Mouse (Mus musculus) forebrain, embryonic 15.5 days (tissue): ENCODE data around the gene Timp1. TPM values are rescaled to one million over a fixed set of nuclear protein-coding genes. Genes with fewer than 3 reads are reported as not detected.

ENCODE experiments used
- ATAC-seq: fragments of 200-750 bp; cut with Nextera tagmentation; replicated peaks from 2 replicates; pipeline ENCODE4 v1.8.0; 2017; ENCODE audit warnings: mild to moderate bottlenecking, moderate TSS enrichment, moderate library complexity
- H3K27ac ChIP-seq: fragments of 300-500 bp; sonication (generic); replicated peaks from 2 replicates; pipeline ENCODE4 v1.5.1; 2015; ENCODE audit warnings: mild to moderate bottlenecking, inconsistent platforms
- H3K27me3 ChIP-seq: fragments of 300-500 bp; sonication (generic); 2 replicates; pipeline ENCODE4 v1.6.1; 2015; ENCODE audit warnings: inconsistent platforms
- H3K36me3 ChIP-seq: fragments of 300-500 bp; sonication (generic); 2 replicates; pipeline ENCODE4 v1.6.1; 2015; ENCODE audit warnings: mild to moderate bottlenecking, inconsistent platforms
- H3K4me1 ChIP-seq: fragments of 300-500 bp; sonication (generic); 2 replicates; pipeline ENCODE4 v1.6.1; 2015; ENCODE audit warnings: inconsistent platforms
- H3K4me2 ChIP-seq: fragments of 300-500 bp; sonication (generic); replicated peaks from 2 replicates; pipeline ENCODE4 v1.6.1; 2015; ENCODE audit warnings: mild to moderate bottlenecking, inconsistent platforms
- H3K4me3 ChIP-seq: fragments of 300-500 bp; sonication (generic); 2 replicates; pipeline ENCODE4 v1.5.1; 2015; ENCODE audit warnings: mild to moderate bottlenecking, inconsistent platforms
- H3K9ac ChIP-seq: fragments of 300-500 bp; sonication (generic); replicated peaks from 2 replicates; pipeline ENCODE4 v1.6.1; 2015; ENCODE audit warnings: mild to moderate bottlenecking, inconsistent platforms
- H3K9me3 ChIP-seq: fragments of 300-500 bp; sonication (generic); 2 replicates; pipeline ENCODE4 v1.6.1; 2016; ENCODE audit warnings: inconsistent platforms
- WGBS: fragments of 180-500 bp; shearing (Covaris S2); methylation state at CpG from one replicate; pipeline ENCODE4 v1.1.7; 2015; ENCODE audit warnings: mixed read lengths; 5-methylcytosine and 5-hydroxymethylcytosine counted together
- polyA plus RNA-seq: library from polyadenylated mRNA; unstranded; fragments of >200 nt; fragmentation: Nextera tagmentation; extraction: Ambion mirVana; gene quantifications from 2 replicates; pipeline ENCODE4 v1.2.1, GENCODE M21; 2015

Gene Timp1
- polyA plus RNA-seq: 2.4 and 2.9 TPM in 2 replicates

GRCm38 (mm10) chrX:20869962-20870513, at the start of gene Timp1:
Gene Timp1 (plus strand): TSS chrX:20870166.
- ATAC-seq: peak; percentile 58; the same call in 1 of the 2 replicates
- Histone ChIP-seq H3K9me3 (no peaks in the 10 kb centered on the region), H3K4me1 (no peaks in the 10 kb centered on the region), H3K4me3 (no peak within 1 kb of the TSS), H3K27me3 (no peaks in the 10 kb centered on the region), H3K9ac (no peak within 1 kb of the TSS), H3K4me2 (0 out of 2 replicates have a peak within 1 kb of the TSS, but pooled peaks have one; percentile 8), H3K36me3 (no peaks in the 10 kb centered on the region), H3K27ac (no peak within 1 kb of the TSS)
- WGBS: 23% methylated on average over 18 of the region's 18 CpGs

GRCm38 (mm10) chrX:20828934-20829333, 41.0 kb upstream of the Timp1 start:
- Histone ChIP-seq H3K9me3 (no peaks in the 10 kb centered on the region), H3K27ac (no peak overlapping the region), H3K4me2 (no peak overlapping the region), H3K36me3 (no peaks in the 10 kb centered on the region), H3K4me3 (no peak overlapping the region), H3K4me1 (peaks cover 2% of the 10 kb centered on the region; the same call in 1 of the 2 replicates), H3K9ac (no peak overlapping the region), H3K27me3 (no peaks in the 10 kb centered on the region)
- peak; percentile 71; the same call in 1 of the 2 replicates for ATAC-seq
- 43% methylated on average over 5 of the region's 5 CpGs for WGBS

GRCm38 (mm10) chrX:20847232-20847631, 22.7 kb upstream of the Timp1 start:
- 85% methylated on average over 3 of the region's 3 CpGs for WGBS
- no peaks in the 10 kb centered on the region for H3K27me3 ChIP-seq
- peaks cover 14% of the 10 kb centered on the region for H3K4me1 ChIP-seq
- no peak for ATAC-seq
- no peaks in the 10 kb centered on the region for H3K9me3 ChIP-seq
- H3K4me3 ChIP-seq: no peak overlapping the region
- H3K36me3 ChIP-seq: peaks cover 13% of the 10 kb centered on the region
- no peak overlapping the region for H3K27ac ChIP-seq
- no peak overlapping the region for H3K9ac ChIP-seq
- no peak overlapping the region for H3K4me2 ChIP-seq

- no peak overlapping the region for H3K9ac ChIP-seq
- H3K4me2 ChIP-seq: peak overlapping the region; percentile 42
- H3K27ac ChIP-seq: peak overlapping the region; percentile 68
- H3K27me3 ChIP-seq: no peaks in the 10 kb centered on the region
- no peaks in the 10 kb centered on the region for H3K9me3 ChIP-seq
- ATAC-seq: peak; percentile 39
- peaks cover 13% of the 10 kb centered on the region for H3K36me3 ChIP-seq
- peak overlapping the region; percentile 63 for H3K4me3 ChIP-seq
- WGBS: 12% methylated on average over 2 of the region's 2 CpGs
- peaks cover 14% of the 10 kb centered on the region for H3K4me1 ChIP-seq
These were observed 22.1 kb upstream of the Timp1 start for GRCm38 (mm10) chrX:20847816-20848215.

- peak; percentile 99 for ATAC-seq
- 16% methylated on average over 42 of the region's 42 CpGs for whole genome bisulfite sequencing
- H3K27me3 ChIP-seq: no peaks in the 10 kb centered on the region
- H3K4me1 ChIP-seq: peaks cover 14% of the 10 kb centered on the region
- H3K27ac ChIP-seq: peak overlapping the region; percentile 83
- H3K36me3 ChIP-seq: peaks cover 13% of the 10 kb centered on the region
- H3K4me3 ChIP-seq: peak overlapping the region; percentile 63
- no peaks in the 10 kb centered on the region for H3K9me3 ChIP-seq
- peak overlapping the region; percentile 48 for H3K4me2 ChIP-seq
- peak overlapping the region; percentile 65 for H3K9ac ChIP-seq
These were observed 21.5 kb upstream of the Timp1 start for GRCm38 (mm10) chrX:20848256-20848984.

GRCm38 (mm10) chrX:20853794-20854193, 16.2 kb upstream of the Timp1 start:
- Histone ChIP-seq H3K27me3 (no peaks in the 10 kb centered on the region), H3K27ac (no peak overlapping the region), H3K4me3 (no peak overlapping the region), H3K4me1 (peaks cover 14% of the 10 kb centered on the region), H3K4me2 (no peak overlapping the region), H3K36me3 (peaks cover 19% of the 10 kb centered on the region), H3K9ac (no peak overlapping the region), H3K9me3 (no peaks in the 10 kb centered on the region)
- 90% methylated on average over 7 of the region's 7 CpGs for WGBS
- no peak for ATAC-seq

GRCm38 (mm10) chrX:20861453-20862104, 8.4 kb upstream of the Timp1 start:
- Histone ChIP-seq H3K9ac (no peak overlapping the region), H3K27ac (no peak overlapping the region), H3K9me3 (no peaks in the 10 kb centered on the region), H3K4me3 (no peak overlapping the region), H3K27me3 (no peaks in the 10 kb centered on the region), H3K4me1 (no peaks in the 10 kb centered on the region), H3K36me3 (peaks cover 9% of the 10 kb centered on the region; the same call in 1 of the 2 replicates), H3K4me2 (no peak overlapping the region)
- no peak for ATAC-seq
- 57% methylated on average over 5 of the region's 5 CpGs for WGBS

- Histone ChIP-seq H3K9ac (no peak overlapping the region), H3K9me3 (no peaks in the 10 kb centered on the region), H3K4me2 (no peak overlapping the region), H3K4me3 (no peak overlapping the region), H3K27ac (no peak overlapping the region), H3K27me3 (no peaks in the 10 kb centered on the region), H3K4me1 (no peaks in the 10 kb centered on the region), H3K36me3 (peaks cover 8% of the 10 kb centered on the region; the same call in 1 of the 2 replicates)
- WGBS: 61% methylated on average over 29 of the region's 29 CpGs
- no peak for ATAC-seq
These were observed 7.6 kb upstream of the Timp1 start for GRCm38 (mm10) chrX:20862105-20863065.

GRCm38 (mm10) chrX:20863161-20864101, 6.5 kb upstream of the Timp1 start:
- Histone ChIP-seq H3K36me3 (0 out of 2 replicates have a peak, but pooled peaks cover 3% of the 10 kb centered on the region), H3K9ac (no peak overlapping the region), H3K4me2 (no peak overlapping the region), H3K9me3 (no peaks in the 10 kb centered on the region), H3K27ac (no peak overlapping the region), H3K4me3 (no peak overlapping the region), H3K27me3 (no peaks in the 10 kb centered on the region), H3K4me1 (no peaks in the 10 kb centered on the region)
- WGBS: 92% methylated on average over 9 of the region's 9 CpGs
- no peak for ATAC-seq

- H3K27me3 ChIP-seq: no peaks in the 10 kb centered on the region
- H3K36me3 ChIP-seq: no peaks in the 10 kb centered on the region
- H3K9me3 ChIP-seq: no peaks in the 10 kb centered on the region
- no peak overlapping the region for H3K27ac ChIP-seq
- WGBS: 67% methylated on average over 4 of the region's 4 CpGs
- H3K4me2 ChIP-seq: no peak overlapping the region
- no peak for ATAC-seq
- no peak overlapping the region for H3K4me3 ChIP-seq
- H3K9ac ChIP-seq: no peak overlapping the region
- H3K4me1 ChIP-seq: no peaks in the 10 kb centered on the region
These were observed 1.9 kb upstream of the Timp1 start for GRCm38 (mm10) chrX:20868091-20868490.

GRCm38 (mm10) chrX:20869203-20869602, 763 bp upstream of the Timp1 start:
- no peaks in the 10 kb centered on the region for H3K4me1 ChIP-seq
- no peak overlapping the region for H3K27ac ChIP-seq
- no peaks in the 10 kb centered on the region for H3K9me3 ChIP-seq
- ATAC-seq: no peak
- no peaks in the 10 kb centered on the region for H3K27me3 ChIP-seq
- H3K36me3 ChIP-seq: no peaks in the 10 kb centered on the region
- no peak overlapping the region for H3K4me2 ChIP-seq
- no peak overlapping the region for H3K4me3 ChIP-seq
- H3K9ac ChIP-seq: no peak overlapping the region
- WGBS: 83% methylated on average over 1 of the region's 1 CpGs
